Mouse (Mus musculus) spleen, postnatal 0 days (tissue): ENCODE measurements around the gene Dynlrb1. TPM values are rescaled to one million over a fixed set of nuclear protein-coding genes. Genes with fewer than 3 reads are reported as not detected.

Experiments used
- polyA plus RNA-seq: library from polyadenylated mRNA; unstranded; fragments of >200 nt; fragmentation: Nextera tagmentation; extraction: Ambion mirVana; gene quantifications from 2 replicates; pipeline ENCODE4 v1.2.1, GENCODE M21; 2015

The Dynlrb1 gene
- 162 and 172 TPM in 2 replicates for polyA plus RNA-seq

DNA sequence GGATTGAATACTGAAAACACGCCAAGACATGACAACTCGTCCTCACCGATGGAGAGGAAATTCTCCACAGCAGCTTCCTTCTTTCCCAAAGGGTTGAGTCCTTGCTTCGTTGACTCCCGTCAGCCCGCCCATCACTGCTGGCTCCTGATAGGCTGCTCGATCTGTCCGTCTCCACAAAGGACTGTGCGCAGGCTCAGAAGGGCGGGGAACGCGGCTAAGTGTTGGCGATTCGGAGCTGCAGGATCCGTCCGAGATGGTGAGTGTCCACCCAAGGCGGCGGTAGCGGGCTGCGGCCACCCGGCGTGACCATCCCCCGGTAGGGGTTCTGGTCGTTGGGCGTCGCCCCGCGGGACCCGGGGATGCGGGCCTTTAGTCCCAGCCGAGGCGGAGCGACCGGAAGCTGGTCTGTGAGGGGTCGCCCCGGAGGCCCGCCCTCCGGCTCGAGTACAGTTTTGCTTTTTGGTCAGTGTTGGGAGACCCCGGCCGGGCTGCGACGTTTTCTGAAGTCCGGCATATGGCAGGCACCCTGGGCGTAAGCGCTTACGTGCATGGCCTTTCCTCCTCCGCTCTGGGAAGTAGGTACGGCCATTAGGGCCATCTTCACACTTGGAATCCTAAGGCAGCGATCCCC lies at the start of gene Dynlrb1:
Dynlrb1 (plus strand) TSS at position 172 of the 631 bp plus-strand sequence.

GRCm38 (mm10) chr2:155276195-155276594 lies 39.9 kb downstream of the Dynlrb1 start, which contains the start of gene Map1lc3a:
TSS of gene Map1lc3a (plus strand) at chr2:155276297.

Other genes with a start within 250 kb of the Dynlrb1 start
- 3.8 and 4.4 TPM in 2 replicates for gene Gm14226, start 218.3 kb upstream of the Dynlrb1 start, polyA plus RNA-seq
- gene Ahcy, start 162.0 kb upstream of the Dynlrb1 start, polyA plus RNA-seq, result 45.0 and 48.3 TPM in 2 replicates
- gene Itch, start 103.0 kb upstream of the Dynlrb1 start, polyA plus RNA-seq, result 28.0 and 32.2 TPM in 2 replicates
- 45.7 and 54.9 TPM in 2 replicates for gene Map1lc3a, start 39.8 kb downstream of the Dynlrb1 start, polyA plus RNA-seq
- 18.6 and 22.6 TPM in 2 replicates for gene Pigu, start 120.9 kb downstream of the Dynlrb1 start, polyA plus RNA-seq
- 3.8 and 5.0 TPM in 2 replicates for gene Trp53inp2, start 144.5 kb downstream of the Dynlrb1 start, polyA plus RNA-seq
- gene Ncoa6, start 237.4 kb downstream of the Dynlrb1 start, polyA plus RNA-seq, result 13.8 and 15.9 TPM in 2 replicates